Mouse (Mus musculus) embryonic facial prominence, embryonic 12.5 days (tissue): Measurements from ENCODE around the gene Fkbp1a. TPM values are rescaled to one million over a fixed set of nuclear protein-coding genes. Genes with fewer than 3 reads are reported as not detected.

Experiments used
- ATAC-seq: fragments of 200-750 bp; cut with Nextera tagmentation; 2 replicates; pipeline ENCODE4 v1.8.0; 2017; ENCODE audit not compliant: insufficient number of reproducible peaks, insufficient read depth, low FRiP score, low TSS enrichment
- H3K27ac ChIP-seq: fragments of 300-500 bp; sonication (generic); 2 replicates; pipeline ENCODE4 v1.5.1; 2016; ENCODE audit warnings: mild to moderate bottlenecking
- H3K27me3 ChIP-seq: fragments of 300-500 bp; sonication (generic); 2 replicates; pipeline ENCODE4 v1.6.1; 2016; ENCODE audit warnings: mild to moderate bottlenecking, moderate library complexity
- H3K36me3 ChIP-seq: fragments of 300-500 bp; sonication (generic); 2 replicates; pipeline ENCODE4 v1.6.1; 2016; ENCODE audit warnings: mild to moderate bottlenecking
- H3K4me1 ChIP-seq: fragments of 300-500 bp; sonication (generic); 2 replicates; pipeline ENCODE4 v1.6.1; 2016
- H3K4me2 ChIP-seq: fragments of 300-500 bp; sonication (generic); replicated peaks from 2 replicates; pipeline ENCODE4 v1.6.1; 2016; ENCODE audit warnings: mild to moderate bottlenecking, moderate library complexity
- H3K4me3 ChIP-seq: fragments of 300-500 bp; sonication (generic); 2 replicates; pipeline ENCODE4 v1.5.1; 2016; ENCODE audit warnings: mild to moderate bottlenecking
- H3K9ac ChIP-seq: fragments of 300-500 bp; sonication (generic); 2 replicates; pipeline ENCODE4 v1.6.1; 2016; ENCODE audit warnings: mild to moderate bottlenecking, moderate library complexity
- H3K9me3 ChIP-seq: fragments of 300-500 bp; sonication (generic); 2 replicates; pipeline ENCODE4 v1.6.1; 2016; ENCODE audit warnings: mild to moderate bottlenecking, moderate library complexity
- WGBS: fragments of 180-500 bp; shearing (Covaris S2); methylation state at CpG from one replicate; pipeline ENCODE4 v1.1.7; 2016; 5-methylcytosine and 5-hydroxymethylcytosine counted together
- polyA plus RNA-seq: library from polyadenylated mRNA; unstranded; fragments of >200 nt; fragmentation: Nextera tagmentation; extraction: Ambion mirVana; gene quantifications from 2 replicates; pipeline ENCODE4 v1.2.1, GENCODE M21; 2016

Gene Fkbp1a
- polyA plus RNA-seq, 1 experiment from 2014 or later, result 491 TPM

- H3K27me3 ChIP-seq, result no peaks in the 10 kb centered on the region
- H3K27ac ChIP-seq, result no peak overlapping the region
- H3K4me2 ChIP-seq, result no peak overlapping the region
- WGBS, result 83% methylated on average over 7 of the region's 7 CpGs
- peaks cover 39% of the 10 kb centered on the region for H3K36me3 ChIP-seq
- no peak for ATAC-seq
- no peak overlapping the region for H3K4me3 ChIP-seq
- H3K9me3 ChIP-seq, result no peaks in the 10 kb centered on the region
- no peak overlapping the region for H3K9ac ChIP-seq
- H3K4me1 ChIP-seq, result no peaks in the 10 kb centered on the region
Measured at GRCm38 (mm10) chr2:151562930-151563921, 20.9 kb downstream of the Fkbp1a start.

- H3K4me1 ChIP-seq, result no peaks in the 10 kb centered on the region
- no peak overlapping the region for H3K27ac ChIP-seq
- no peaks in the 10 kb centered on the region for H3K27me3 ChIP-seq
- peaks cover 35% of the 10 kb centered on the region for H3K36me3 ChIP-seq
- ATAC-seq, result no peak
- H3K9me3 ChIP-seq, result no peaks in the 10 kb centered on the region
- H3K4me2 ChIP-seq, result no peak overlapping the region
- H3K9ac ChIP-seq, result no peak overlapping the region
- H3K4me3 ChIP-seq, result no peak overlapping the region
- WGBS, result 73% methylated on average over 1 of the region's 1 CpGs
Measured at GRCm38 (mm10) chr2:151564006-151564405, 21.7 kb downstream of the Fkbp1a start.

GRCm38 (mm10) chr2:151564986-151565385 lies 22.7 kb downstream of the Fkbp1a start:
- H3K27ac ChIP-seq, result no peak overlapping the region
- no peaks in the 10 kb centered on the region for H3K27me3 ChIP-seq
- H3K36me3 ChIP-seq, result peaks cover 25% of the 10 kb centered on the region
- H3K4me3 ChIP-seq, result no peak overlapping the region
- H3K4me2 ChIP-seq, result no peak overlapping the region
- ATAC-seq, result no peak
- no peaks in the 10 kb centered on the region for H3K9me3 ChIP-seq
- 63% methylated on average over 3 of the region's 3 CpGs for WGBS
- no peak overlapping the region for H3K9ac ChIP-seq
- no peaks in the 10 kb centered on the region for H3K4me1 ChIP-seq

GRCm38 (mm10) chr2:151566856-151567255 lies 24.6 kb downstream of the Fkbp1a start:
- no peaks in the 10 kb centered on the region for H3K9me3 ChIP-seq
- no peak for ATAC-seq
- H3K9ac ChIP-seq, result no peak overlapping the region
- no peak overlapping the region for H3K4me3 ChIP-seq
- WGBS, result 77% methylated on average over 6 of the region's 6 CpGs
- no peaks in the 10 kb centered on the region for H3K27me3 ChIP-seq
- no peaks in the 10 kb centered on the region for H3K4me1 ChIP-seq
- H3K4me2 ChIP-seq, result no peak overlapping the region
- peaks cover 11% of the 10 kb centered on the region for H3K36me3 ChIP-seq
- H3K27ac ChIP-seq, result no peak overlapping the region

GRCm38 (mm10) chr2:151569452-151569851 lies 27.2 kb downstream of the Fkbp1a start:
- H3K27me3 ChIP-seq, result 0 out of 2 replicates have a peak, but pooled peaks cover 2% of the 10 kb centered on the region
- no peaks in the 10 kb centered on the region for H3K4me1 ChIP-seq
- H3K9me3 ChIP-seq, result no peaks in the 10 kb centered on the region
- no peaks in the 10 kb centered on the region for H3K36me3 ChIP-seq
- no peak overlapping the region for H3K27ac ChIP-seq
- ATAC-seq, result no peak
- no peak overlapping the region for H3K9ac ChIP-seq
- no peak overlapping the region for H3K4me2 ChIP-seq
- no peak overlapping the region for H3K4me3 ChIP-seq
- 76% methylated on average over 2 of the region's 2 CpGs for WGBS

GRCm38 (mm10) chr2:151571873-151572700 lies 29.8 kb downstream of the Fkbp1a start, which contains the start of gene Sdcbp2:
Gene Sdcbp2, plus strand, starts transcription at chr2:151572622.
- Histone ChIP-seq H3K27ac (no peak within 1 kb of the TSS), H3K4me1 (0 out of 2 replicates have a peak, but pooled peaks cover 3% of the 10 kb centered on the region)
- 75% methylated on average over 17 of the region's 17 CpGs for WGBS

GRCm38 (mm10) chr2:151573667-151574066 lies 31.4 kb downstream of the Fkbp1a start:
- WGBS, result 67% methylated on average over 3 of the region's 3 CpGs
- H3K27ac ChIP-seq, result no peak overlapping the region
- no peaks in the 10 kb centered on the region for H3K36me3 ChIP-seq
- no peak overlapping the region for H3K4me3 ChIP-seq
- no peak for ATAC-seq
- H3K9ac ChIP-seq, result no peak overlapping the region
- 0 out of 2 replicates have a peak, but pooled peaks cover 3% of the 10 kb centered on the region for H3K4me1 ChIP-seq
- no peak overlapping the region for H3K4me2 ChIP-seq
- no peaks in the 10 kb centered on the region for H3K9me3 ChIP-seq
- 0 out of 2 replicates have a peak, but pooled peaks cover 2% of the 10 kb centered on the region for H3K27me3 ChIP-seq

More at GRCm38 (mm10) chr2:151571873-151572700, 29.8 kb downstream of the Fkbp1a start, which contains the start of gene Sdcbp2:
- H3K27me3 ChIP-seq, result 0 out of 2 replicates have a peak, but pooled peaks cover 2% of the 10 kb centered on the region
- H3K9ac ChIP-seq, result no peak within 1 kb of the TSS
- H3K4me3 ChIP-seq, result no peak within 1 kb of the TSS
- no peak for ATAC-seq
- no peaks in the 10 kb centered on the region for H3K9me3 ChIP-seq
- H3K4me2 ChIP-seq, result no peak within 1 kb of the TSS
- no peaks in the 10 kb centered on the region for H3K36me3 ChIP-seq

GRCm38 (mm10) chr2:151574607-151575006 lies 32.3 kb downstream of the Fkbp1a start:
- Histone ChIP-seq H3K27me3 (0 out of 2 replicates have a peak, but pooled peaks cover 2% of the 10 kb centered on the region), H3K4me1 (0 out of 2 replicates have a peak, but pooled peaks cover 3% of the 10 kb centered on the region), H3K4me3 (no peak overlapping the region), H3K9ac (no peak overlapping the region), H3K27ac (no peak overlapping the region), H3K4me2 (no peak overlapping the region), H3K36me3 (no peaks in the 10 kb centered on the region), H3K9me3 (no peaks in the 10 kb centered on the region)
- WGBS, result 53% methylated on average over 5 of the region's 5 CpGs
- ATAC-seq, result no peak

- Histone ChIP-seq H3K9me3 (no peaks in the 10 kb centered on the region), H3K36me3 (no peaks in the 10 kb centered on the region), H3K4me3 (peak overlapping the region; percentile 38), H3K9ac (peak overlapping the region; percentile 24; the same call in 1 of the 2 replicates), H3K27ac (peak overlapping the region; percentile 63; the same call in 1 of the 2 replicates), H3K27me3 (0 out of 2 replicates have a peak, but pooled peaks cover 2% of the 10 kb centered on the region), H3K4me2 (peak overlapping the region; percentile 58), H3K4me1 (0 out of 2 replicates have a peak, but pooled peaks cover 3% of the 10 kb centered on the region)
- 19% methylated on average over 7 of the region's 7 CpGs for WGBS
- ATAC-seq, result no peak
Measured at GRCm38 (mm10) chr2:151575119-151575698, 32.9 kb downstream of the Fkbp1a start.

- H3K36me3 ChIP-seq, result no peaks in the 10 kb centered on the region
- H3K27ac ChIP-seq, result peak overlapping the region; percentile 63
- ATAC-seq, result peak; percentile 90
Measured at GRCm38 (mm10) chr2:151575699-151576389, 33.6 kb downstream of the Fkbp1a start.

More at GRCm38 (mm10) chr2:151575699-151576389, 33.6 kb downstream of the Fkbp1a start:
- 1% methylated on average over 38 of the region's 38 CpGs for WGBS
- 0 out of 2 replicates have a peak, but pooled peaks cover 2% of the 10 kb centered on the region for H3K27me3 ChIP-seq
- 0 out of 2 replicates have a peak, but pooled peaks cover 3% of the 10 kb centered on the region for H3K4me1 ChIP-seq
- peak overlapping the region; percentile 24 for H3K9ac ChIP-seq
- H3K9me3 ChIP-seq, result no peaks in the 10 kb centered on the region
- H3K4me3 ChIP-seq, result peak overlapping the region; percentile 38
- peak overlapping the region; percentile 58 for H3K4me2 ChIP-seq
